Comparison of ENCODE assay signal across 24 mouse cellular contexts in the genomic region with DNA sequence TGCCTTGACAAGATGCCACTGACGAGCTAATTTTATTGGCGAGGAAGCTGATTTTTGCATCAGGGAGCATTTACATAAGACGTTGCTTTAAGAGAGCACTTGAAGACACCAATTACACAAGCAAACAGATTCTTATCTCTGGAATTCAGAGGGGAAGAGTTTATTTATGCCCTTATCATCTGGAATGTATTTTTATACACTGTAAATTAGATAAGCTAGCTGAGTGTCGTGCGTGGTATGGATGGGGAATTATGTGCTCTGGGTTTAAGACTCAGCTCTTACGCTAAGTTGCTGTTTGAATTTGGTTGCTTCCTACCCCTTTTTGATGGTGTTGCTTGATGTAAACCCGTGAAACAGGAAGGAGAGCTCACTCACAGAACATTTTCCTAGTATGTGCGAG. TPM values are rescaled to one million over a fixed set of nuclear protein-coding genes. Genes with fewer than 3 reads are reported as not detected.
DNase-seq lines count a peak whose midpoint lies in the region; ATAC-seq and TF ChIP-seq lines count a peak whose summit lies in the region.
"Had no signal": no experiment of that assay in that cellular context is flagged by ENCODE, and none has a peak within 500 bp of the region (broad histone marks: within the 10 kb centered on the region; RNA-seq: fewer than 3 reads in every experiment).

No protein-coding gene starts in this region.

- H3K27me3 ChIP-seq in forebrain, postnatal 0 days (ENCODE audit: insufficient read depth, low read length) = no peaks in the 10 kb centered on the region
- no peaks in the 10 kb centered on the region for H3K27me3 ChIP-seq in forebrain, embryonic 14.5 days (replicated peaks; ENCODE audit: control insufficient read depth, insufficient read depth, low read length)
- H3K27me3 ChIP-seq in kidney, postnatal 0 days (ENCODE audit: insufficient read depth, low read length) = no peaks in the 10 kb centered on the region
- H3K27me3 ChIP-seq in kidney, embryonic 14.5 days (ENCODE audit: control insufficient read depth, insufficient read depth, low read length) = no peaks in the 10 kb centered on the region
- no peaks in the 10 kb centered on the region for H3K27me3 ChIP-seq in lung, postnatal 0 days (replicated peaks; ENCODE audit: insufficient read depth, low read length)
- H3K27me3 ChIP-seq: CH12.LX; embryonic facial prominence, embryonic 13.5 days; forebrain, embryonic 15.5 days; heart, embryonic 12.5 days; hindbrain, embryonic 15.5 days had no signal

- 66% methylated on average over 8 of the region's 8 CpGs for WGBS in forebrain, postnatal 0 days
- 82% methylated on average over 8 of the region's 8 CpGs for WGBS in forebrain, embryonic 14.5 days
- 57% methylated on average over 8 of the region's 8 CpGs for WGBS in kidney, postnatal 0 days
- 55% methylated on average over 8 of the region's 8 CpGs for WGBS in kidney, embryonic 14.5 days
- 9% methylated on average over 8 of the region's 8 CpGs for WGBS in lung, postnatal 0 days

- peak; percentile 32; the same call in 1 of the 2 replicates for ATAC-seq in forebrain, postnatal 0 days
- no peak for ATAC-seq in forebrain, embryonic 14.5 days
- ATAC-seq in kidney, postnatal 0 days (replicated peaks; ENCODE audit: low FRiP score, low read depth) = no peak
- no peak for ATAC-seq in kidney, embryonic 14.5 days (ENCODE audit: low FRiP score, low TSS enrichment)
- peak; percentile 74 for ATAC-seq in lung, postnatal 0 days
- ATAC-seq: forebrain, embryonic 15.5 days had no signal

- H3K4me2 ChIP-seq in forebrain, postnatal 0 days (ENCODE audit: low read depth) = no peak overlapping the region
- no peak overlapping the region for H3K4me2 ChIP-seq in forebrain, embryonic 14.5 days (ENCODE audit: low read length)
- no peak overlapping the region for H3K4me2 ChIP-seq in kidney, postnatal 0 days (ENCODE audit: low read length)
- H3K4me2 ChIP-seq in kidney, embryonic 14.5 days (replicated peaks; ENCODE audit: low read depth, low read length) = no peak overlapping the region
- H3K4me2 ChIP-seq in lung, postnatal 0 days (replicated peaks; ENCODE audit: low read depth, low read length) = 0 out of 2 replicates have a peak overlapping the region, but pooled peaks have one; percentile 2
- H3K4me2 ChIP-seq: embryonic facial prominence, embryonic 13.5 days; forebrain, embryonic 15.5 days; heart, embryonic 12.5 days; hindbrain, embryonic 15.5 days had no signal

- no peak for DNase-seq in forebrain, postnatal 0 days
- DNase-seq in forebrain, embryonic 14.5 days (ENCODE audit: low spot score) = no peak
- peak; percentile 51 for DNase-seq in kidney, postnatal 0 days (ENCODE audit: low spot score)
- DNase-seq in lung, postnatal 0 days (ENCODE audit: low spot score) = no peak
- no peak for DNase-seq in lung, postnatal 36 days
- no peak for DNase-seq in urinary bladder, adult 2 months (ENCODE audit: low spot score)
- no peak for DNase-seq in cerebellum, adult 9-10 months
- DNase-seq: adrenal gland, adult 2 months; adrenal gland, postnatal 25 days; cerebellum, adult 11-12 months; cerebellum, adult 9-11 months; cerebellum, postnatal 36 days; gastrocnemius, postnatal 14 days; heart, adult 2 months; heart, postnatal 36 days had no signal

- no peaks in the 10 kb centered on the region for H3K36me3 ChIP-seq in forebrain, postnatal 0 days (ENCODE audit: insufficient read depth)
- no peaks in the 10 kb centered on the region for H3K36me3 ChIP-seq in forebrain, embryonic 14.5 days (ENCODE audit: control insufficient read depth, insufficient read depth, low read length)
- no peaks in the 10 kb centered on the region for H3K36me3 ChIP-seq in kidney, postnatal 0 days (ENCODE audit: insufficient read depth, low read length)
- no peaks in the 10 kb centered on the region for H3K36me3 ChIP-seq in kidney, embryonic 14.5 days (ENCODE audit: control insufficient read depth, insufficient read depth, low read length)
- H3K36me3 ChIP-seq in lung, postnatal 0 days (ENCODE audit: insufficient read depth, low read length) = no peaks in the 10 kb centered on the region
- H3K36me3 ChIP-seq: embryonic facial prominence, embryonic 13.5 days; forebrain, embryonic 15.5 days; heart, embryonic 12.5 days; hindbrain, embryonic 15.5 days had no signal

- H3K4me1 ChIP-seq in forebrain, postnatal 0 days (ENCODE audit: insufficient read depth) = no peaks in the 10 kb centered on the region
- no peaks in the 10 kb centered on the region for H3K4me1 ChIP-seq in forebrain, embryonic 14.5 days (ENCODE audit: control insufficient read depth, insufficient read depth, low read length)
- H3K4me1 ChIP-seq in kidney, postnatal 0 days (replicated peaks; ENCODE audit: insufficient read depth, low read length) = no peaks in the 10 kb centered on the region
- H3K4me1 ChIP-seq in kidney, embryonic 14.5 days (ENCODE audit: control insufficient read depth, insufficient read depth, low read length) = peaks cover 3% of the 10 kb centered on the region
- H3K4me1 ChIP-seq in lung, postnatal 0 days (ENCODE audit: insufficient read depth, low read depth, low read length) = peaks cover 6% of the 10 kb centered on the region; the same call in 1 of the 2 replicates
- H3K4me1 ChIP-seq: embryonic facial prominence, embryonic 13.5 days; forebrain, embryonic 15.5 days; heart, embryonic 12.5 days; hindbrain, embryonic 15.5 days had no signal

- no peaks in the 10 kb centered on the region for H3K9me3 ChIP-seq in forebrain, postnatal 0 days (ENCODE audit: low read length)
- no peaks in the 10 kb centered on the region for H3K9me3 ChIP-seq in forebrain, embryonic 14.5 days (replicated peaks; ENCODE audit: control insufficient read depth, low read length)
- no peaks in the 10 kb centered on the region for H3K9me3 ChIP-seq in kidney, postnatal 0 days (replicated peaks; ENCODE audit: low read length)
- no peaks in the 10 kb centered on the region for H3K9me3 ChIP-seq in kidney, embryonic 14.5 days (ENCODE audit: control insufficient read depth, low read length)
- no peaks in the 10 kb centered on the region for H3K9me3 ChIP-seq in lung, postnatal 0 days (ENCODE audit: low read length)
- H3K9me3 ChIP-seq: embryonic facial prominence, embryonic 13.5 days; forebrain, embryonic 15.5 days; heart, embryonic 12.5 days; hindbrain, embryonic 15.5 days had no signal

- H3K9ac ChIP-seq in forebrain, postnatal 0 days = no peak overlapping the region
- H3K9ac ChIP-seq in forebrain, embryonic 14.5 days (ENCODE audit: low read length) = no peak overlapping the region
- H3K9ac ChIP-seq in kidney, postnatal 0 days (ENCODE audit: low read depth, low read length) = no peak overlapping the region
- no peak overlapping the region for H3K9ac ChIP-seq in kidney, embryonic 14.5 days (ENCODE audit: low read depth, low read length)
- H3K9ac ChIP-seq in lung, postnatal 0 days (replicated peaks; ENCODE audit: low read depth) = no peak overlapping the region
- H3K9ac ChIP-seq: embryonic facial prominence, embryonic 13.5 days; forebrain, embryonic 15.5 days; heart, embryonic 12.5 days; hindbrain, embryonic 15.5 days had no signal

- no peak for TF ChIP-seq CTCF in forebrain, postnatal 0 days (IDR thresholded peaks at IDR 0.05; ENCODE audit: low read depth)
- TF ChIP-seq CTCF in kidney, postnatal 0 days (IDR thresholded peaks at IDR 0.05; ENCODE audit: low read depth) = no peak
- TF ChIP-seq CTCF in lung, postnatal 0 days (IDR thresholded peaks at IDR 0.05) = no peak

- TF ChIP-seq EP300 in lung, postnatal 0 days (IDR thresholded peaks at IDR 0.05) = peak; percentile 96

- H3K4me3 ChIP-seq in forebrain, postnatal 0 days (ENCODE audit: low read depth, low read length) = no peak overlapping the region
- H3K4me3 ChIP-seq in forebrain, embryonic 14.5 days (ENCODE audit: low read depth, low read length) = no peak overlapping the region
- no peak overlapping the region for H3K4me3 ChIP-seq in kidney, postnatal 0 days (replicated peaks; ENCODE audit: low read depth, low read length)
- H3K4me3 ChIP-seq in kidney, embryonic 14.5 days (ENCODE audit: low read length) = no peak overlapping the region
- no peak overlapping the region for H3K4me3 ChIP-seq in lung, postnatal 0 days (ENCODE audit: low read depth, low read length)
- H3K4me3 ChIP-seq: embryonic facial prominence, embryonic 13.5 days; forebrain, embryonic 15.5 days; heart, adult 2 months; heart, embryonic 12.5 days; hindbrain, embryonic 15.5 days had no signal

- no peak overlapping the region for H3K27ac ChIP-seq in forebrain, postnatal 0 days (ENCODE audit: low read depth, low read length)
- no peak overlapping the region for H3K27ac ChIP-seq in forebrain, embryonic 14.5 days (ENCODE audit: low read depth, low read length)
- H3K27ac ChIP-seq in kidney, postnatal 0 days = no peak overlapping the region
- H3K27ac ChIP-seq in kidney, embryonic 14.5 days (ENCODE audit: low read depth, low read length) = no peak overlapping the region; the same call in 1 of the 2 replicates
- no peak overlapping the region for H3K27ac ChIP-seq in lung, postnatal 0 days (ENCODE audit: low read length)
- H3K27ac ChIP-seq: embryonic facial prominence, embryonic 13.5 days; forebrain, embryonic 15.5 days; heart, adult 2 months; hindbrain, embryonic 15.5 days had no signal

RNA-seq across cellular contexts. Expression of a gene that starts 55.6 kb away (rescaled TPM):
- 0.08 TPM in 1 of 2 replicates, not detected in the other for total RNA-seq in forebrain, postnatal 0 days (2014; rRNA removed)
- 0.04 TPM in 1 of 2 replicates, not detected in the other for polyA plus RNA-seq in forebrain, postnatal 0 days (2015; fragmentation: Nextera tagmentation; extraction: Ambion mirVana)
- 0.15 TPM in 2 replicates for polyA plus RNA-seq in forebrain, embryonic 14.5 days (2014; fragmentation: Nextera tagmentation; extraction: Ambion mirVana)
- polyA plus RNA-seq in kidney, postnatal 0 days (2015; fragmentation: Nextera tagmentation; extraction: Ambion mirVana) = 0.04 TPM in 1 of 2 replicates, not detected in the other
- not detected in 2 replicates for polyA plus RNA-seq in kidney, embryonic 14.5 days (2014; fragmentation: Nextera tagmentation; extraction: Ambion mirVana)
- 0.10 TPM in 1 of 2 replicates, not detected in the other for polyA plus RNA-seq in lung, postnatal 0 days (2015; fragmentation: Nextera tagmentation; extraction: Ambion mirVana)
- polyA plus RNA-seq in urinary bladder, adult 2 months (2012; rRNA removed) = 0.28 and 0.52 TPM in 2 replicates
- total RNA-seq: adrenal gland, postnatal 25 days; gastrocnemius, adult 18-20 months; gastrocnemius, postnatal 14 days; heart, adult 2 months; heart, postnatal 36 days had no signal
- polyA plus RNA-seq: adrenal gland, adult 2 months; heart, embryonic 12.5 days; heart, postnatal 0 days; hindbrain, embryonic 11.5 days; hindbrain, embryonic 15.5 days had no signal

Comparison
In these comparisons a context has a peak if more than half of its experiments do, and no peak if none do; other contexts are left out.
1. ATAC-seq: peak in forebrain, postnatal 0 days (single experiment) and lung, postnatal 0 days (single experiment); none in forebrain, embryonic 14.5 days (single experiment), kidney, postnatal 0 days (single experiment) and kidney, embryonic 14.5 days (single experiment).